Mouse (Mus musculus): ENCODE measurements at regions not wholly inside any gene's neighbourhood (a gene's known extent, or its start where the extent isn't known, plus 50 kb on each side); places are given as distances from the start of the nearest gene placed in this dataset.

DNA sequence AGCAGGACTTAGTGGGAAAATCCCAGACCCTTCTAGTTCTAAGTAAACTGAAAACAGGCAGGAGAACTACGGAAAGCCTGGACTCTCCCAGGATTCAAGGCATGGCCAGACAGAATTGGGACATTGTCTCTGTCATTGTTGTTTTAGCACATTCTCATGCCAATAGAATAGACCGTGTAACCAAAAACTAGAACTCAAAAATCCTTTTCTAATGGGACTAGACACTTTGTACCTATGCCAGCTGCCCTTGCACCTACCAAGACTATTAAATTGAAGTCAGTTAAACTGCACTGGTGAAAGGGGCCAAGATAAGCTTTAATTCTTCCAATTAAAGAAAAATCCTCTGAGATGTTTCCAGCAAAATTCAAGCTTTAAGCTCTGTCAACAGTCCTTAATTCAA is 189.8 kb downstream of the Pfkfb3 start:
- intact Hi-C loops (cut with DNase I): no loop called here
- DNase-seq: no peak

GRCm38 (mm10) chr2:11363061-11363464 is 190.8 kb downstream of the Pfkfb3 start:
- intact Hi-C loops (cut with DNase I): no loop called here
- peak; percentile 9 for DNase-seq

GRCm38 (mm10) chr2:11362205-11362994 is 190.5 kb downstream of the Prkcq start:
- intact Hi-C loops (cut with DNase I): no loop called here
- DNase-seq: peak; percentile 85

- intact Hi-C loops (cut with DNase I): no loop called here
- no peak for DNase-seq
Observed at GRCm38 (mm10) chr2:11359280-11359679, 187.4 kb downstream of the Prkcq start.

DNA sequence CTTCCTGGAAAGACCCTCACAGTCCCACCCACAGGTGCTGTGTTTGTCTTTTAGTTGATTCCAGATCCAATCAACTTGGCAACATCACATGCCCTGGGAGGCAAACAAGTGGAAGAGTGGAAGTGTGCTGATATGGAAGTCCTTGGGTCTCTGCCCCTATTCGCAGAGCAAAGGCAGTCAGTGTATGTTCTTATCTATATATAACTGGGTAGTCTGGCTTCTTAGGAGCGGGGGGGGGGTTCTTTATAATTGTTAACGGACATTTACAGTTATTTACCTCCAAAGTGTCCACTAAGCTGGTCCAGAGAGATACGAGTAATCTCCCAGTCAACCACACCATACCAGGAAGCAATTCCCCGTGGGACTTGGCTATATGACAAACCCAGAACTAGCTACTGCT is 184.8 kb downstream of the Prkcq start:
- intact Hi-C loops (cut with DNase I): no loop called here
- DNase-seq: no peak

- no peak for DNase-seq
Observed at GRCm38 (mm10) chr2:11355594-11355993, 183.7 kb downstream of the Prkcq start.

More at GRCm38 (mm10) chr2:11355594-11355993, 183.7 kb downstream of the Prkcq start:
- intact Hi-C loops (cut with DNase I): no loop called here

Data from left cerebral cortex, postnatal 4 days (tissue).